Mouse (Mus musculus): ENCODE results near the gene Zfyve1.

DNA sequence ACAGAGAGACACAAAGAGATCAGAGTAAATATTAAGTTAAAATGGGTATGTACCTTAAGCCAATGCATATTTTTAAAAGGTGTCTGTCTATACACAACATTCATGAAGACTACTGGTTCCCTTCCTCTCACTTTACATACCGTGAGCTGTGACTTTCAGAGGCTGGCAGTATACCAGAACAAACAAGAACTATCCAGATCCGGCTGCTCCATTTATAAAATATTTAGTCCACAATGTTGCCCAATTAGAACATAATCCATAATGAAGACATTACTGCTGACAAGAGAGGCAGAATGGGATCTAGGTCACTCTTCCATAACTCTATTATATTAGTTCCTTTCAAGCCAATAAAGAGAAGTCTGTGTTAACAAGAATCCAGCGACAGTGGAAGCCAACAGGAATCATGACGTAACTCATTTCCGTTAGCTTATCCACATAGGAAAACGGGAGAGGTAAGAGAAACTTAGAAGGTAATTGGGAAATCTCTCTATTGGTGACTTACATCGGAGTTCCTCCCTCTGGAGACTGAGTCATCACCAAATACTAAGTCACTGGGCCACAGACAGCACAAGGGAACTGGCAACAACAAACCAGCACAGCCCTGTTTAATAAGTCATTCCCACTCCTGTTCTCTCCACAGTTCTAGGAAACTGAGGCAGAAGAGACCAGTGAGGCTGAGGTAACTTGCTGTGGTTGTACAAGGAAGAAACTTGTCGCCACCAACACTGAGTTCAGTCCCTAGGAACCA lies 5.1 kb downstream of the Zfyve1 start:
- no peak for TF ChIP-seq TAL1 (conservative IDR thresholded peaks at IDR 0.05; ENCODE audit: low read depth, low read length)
- TF ChIP-seq CTCF (IDR thresholded peaks at IDR 0.05; ENCODE audit: low read depth, low read length): no peak
- no peak for TF ChIP-seq GATA1 (IDR thresholded peaks at IDR 0.05; ENCODE audit: borderline replicate concordance, low read length)
